In the genomic region with DNA sequence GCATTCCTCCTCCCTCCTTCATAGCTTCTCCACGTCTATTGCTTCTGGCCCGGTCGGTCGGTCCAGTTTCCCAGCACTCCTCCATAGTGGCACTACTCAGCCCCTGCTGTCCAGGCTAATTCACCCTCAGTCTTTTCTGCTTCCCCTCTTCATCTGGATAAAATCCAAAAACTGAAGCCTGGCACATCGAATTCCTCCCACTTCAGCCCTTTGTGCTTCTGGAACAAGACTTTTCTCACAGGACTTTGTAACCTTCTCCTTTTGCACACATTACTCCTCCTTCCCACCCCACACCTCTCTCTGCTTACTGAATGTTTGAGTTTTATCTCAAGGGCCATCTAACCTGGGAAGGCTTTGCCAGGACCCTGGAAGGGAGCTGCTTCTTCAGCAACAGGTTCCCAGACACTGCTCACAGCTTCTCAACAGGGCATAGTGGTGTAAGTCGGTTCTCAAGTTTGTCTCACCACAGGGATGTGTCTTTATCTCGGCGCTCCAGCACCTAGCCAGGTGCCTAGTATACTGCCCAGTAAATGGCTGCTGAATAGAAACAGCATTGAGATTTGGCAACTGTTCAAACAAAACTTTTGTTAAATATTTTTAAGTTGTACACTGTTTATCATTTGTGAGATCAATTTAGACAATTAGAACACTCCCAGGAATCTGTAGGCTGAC, we compare ENCODE assay signal across 20 mouse cellular contexts. TPM values are rescaled to one million over a fixed set of nuclear protein-coding genes. Genes with fewer than 3 reads are reported as not detected.
A peak's percentile ranks its signal among the peaks of the same experiment; 100 is the strongest.
DNase-seq lines count a peak whose midpoint lies in the region; ATAC-seq and TF ChIP-seq lines count a peak whose summit lies in the region.
"Had no signal": no experiment of that assay in that cellular context is flagged by ENCODE, and none has a peak within 500 bp of the region (broad histone marks: within the 10 kb centered on the region; RNA-seq: fewer than 3 reads in every experiment).

No protein-coding gene starts in this region.

- ATAC-seq in kidney, embryonic 16.5 days (ENCODE audit: low FRiP score, low TSS enrichment): no peak
- no peak for ATAC-seq in midbrain, postnatal 0 days (ENCODE audit: low FRiP score)
- no peak for ATAC-seq in midbrain, embryonic 14.5 days (ENCODE audit: low FRiP score, low TSS enrichment)
- ATAC-seq: activated CD4-positive, CD25-positive, alpha-beta regulatory T cell, adult 4 months; forebrain, embryonic 15.5 days; Patski had no signal

- no peaks in the 10 kb centered on the region for H3K27me3 ChIP-seq in kidney, embryonic 16.5 days (ENCODE audit: insufficient read depth, low read length)
- no peaks in the 10 kb centered on the region for H3K27me3 ChIP-seq in midbrain, postnatal 0 days (ENCODE audit: insufficient read depth, low read length)
- no peaks in the 10 kb centered on the region for H3K27me3 ChIP-seq in midbrain, embryonic 14.5 days (ENCODE audit: control insufficient read depth, insufficient read depth, low read length)
- H3K27me3 ChIP-seq: forebrain, embryonic 15.5 days; heart, embryonic 13.5 days; limb, embryonic 15.5 days; neural tube, embryonic 15.5 days had no signal

- intact Hi-C loops in left cerebral cortex, postnatal 25 days (cut with DNase I): no loop called here

- no peak overlapping the region for H3K9ac ChIP-seq in kidney, embryonic 16.5 days (replicated peaks; ENCODE audit: low read length)
- no peak overlapping the region for H3K9ac ChIP-seq in midbrain, postnatal 0 days (replicated peaks; ENCODE audit: low read length, poor library complexity, severe bottlenecking)
- no peak overlapping the region for H3K9ac ChIP-seq in midbrain, embryonic 14.5 days (replicated peaks; ENCODE audit: low read length)
- H3K9ac ChIP-seq: forebrain, embryonic 15.5 days; heart, embryonic 13.5 days; limb, embryonic 15.5 days; neural tube, embryonic 15.5 days had no signal

- no peak overlapping the region for H3K4me3 ChIP-seq in kidney, embryonic 16.5 days (ENCODE audit: low read length)
- H3K4me3 ChIP-seq in midbrain, postnatal 0 days (ENCODE audit: low read depth, low read length): no peak overlapping the region
- no peak overlapping the region for H3K4me3 ChIP-seq in midbrain, embryonic 14.5 days (replicated peaks; ENCODE audit: low read depth, low read length)
- H3K4me3 ChIP-seq: erythroblast, embryonic 14.5 days; forebrain, embryonic 15.5 days; heart, embryonic 13.5 days; limb, embryonic 15.5 days; myocyte; neural tube, embryonic 15.5 days had no signal

- TF ChIP-seq CTCF in midbrain, postnatal 0 days (IDR thresholded peaks at IDR 0.05): no peak

- no peaks in the 10 kb centered on the region for H3K4me1 ChIP-seq in kidney, embryonic 16.5 days (ENCODE audit: insufficient read depth, low read length)
- no peaks in the 10 kb centered on the region for H3K4me1 ChIP-seq in midbrain, postnatal 0 days (ENCODE audit: insufficient read depth, low read length)
- H3K4me1 ChIP-seq in midbrain, embryonic 14.5 days (ENCODE audit: control insufficient read depth, insufficient read depth, low read length): no peaks in the 10 kb centered on the region
- H3K4me1 ChIP-seq: forebrain, embryonic 15.5 days; limb, embryonic 15.5 days; neural tube, embryonic 15.5 days had no signal

- H3K27ac ChIP-seq in kidney, embryonic 16.5 days (ENCODE audit: low read length): no peak overlapping the region
- no peak overlapping the region for H3K27ac ChIP-seq in midbrain, postnatal 0 days (ENCODE audit: low read depth, low read length)
- no peak overlapping the region for H3K27ac ChIP-seq in midbrain, embryonic 14.5 days (replicated peaks; ENCODE audit: low read depth, low read length)
- H3K27ac ChIP-seq: forebrain, embryonic 15.5 days; heart, embryonic 13.5 days; limb, embryonic 15.5 days; macrophage; neural tube, embryonic 15.5 days had no signal

- H3K9me3 ChIP-seq in kidney, embryonic 16.5 days (ENCODE audit: low read length): no peaks in the 10 kb centered on the region
- H3K9me3 ChIP-seq in midbrain, postnatal 0 days (ENCODE audit: low read length): no peaks in the 10 kb centered on the region
- no peaks in the 10 kb centered on the region for H3K9me3 ChIP-seq in midbrain, embryonic 14.5 days (ENCODE audit: control insufficient read depth, low read length)
- H3K9me3 ChIP-seq: forebrain, embryonic 15.5 days; heart, embryonic 13.5 days; limb, embryonic 15.5 days; neural tube, embryonic 15.5 days had no signal

- no peak overlapping the region for H3K4me2 ChIP-seq in kidney, embryonic 16.5 days (replicated peaks; ENCODE audit: low read depth, low read length)
- H3K4me2 ChIP-seq in midbrain, postnatal 0 days (ENCODE audit: low read depth, low read length, poor library complexity, severe bottlenecking): no peak overlapping the region
- no peak overlapping the region for H3K4me2 ChIP-seq in midbrain, embryonic 14.5 days (ENCODE audit: low read length)
- H3K4me2 ChIP-seq: forebrain, embryonic 15.5 days; heart, embryonic 13.5 days; limb, embryonic 15.5 days; midbrain, embryonic 11.5 days; neural tube, embryonic 15.5 days had no signal

- DNase-seq in kidney, adult 8-10 months: peak; percentile 39 to 74
- peak; percentile 3 for DNase-seq in midbrain, postnatal 0 days (ENCODE audit: low spot score)
- DNase-seq in midbrain, embryonic 14.5 days: no peak
- peak; percentile 42 for DNase-seq in lung, postnatal 36 days
- DNase-seq in left cerebral cortex, postnatal 25 days (ENCODE audit: low spot score in 2 of 2): no peak
- DNase-seq in layer of hippocampus, adult 9-11 months: no peak
- DNase-seq: adrenal gland, postnatal 25 days; cerebellum, adult 2 months; right cerebral cortex, postnatal 25 days had no signal

- H3K36me3 ChIP-seq in kidney, embryonic 16.5 days (ENCODE audit: insufficient read depth, low read length): no peaks in the 10 kb centered on the region
- H3K36me3 ChIP-seq in midbrain, postnatal 0 days (ENCODE audit: insufficient read depth, low read length): no peaks in the 10 kb centered on the region
- no peaks in the 10 kb centered on the region for H3K36me3 ChIP-seq in midbrain, embryonic 14.5 days (ENCODE audit: control insufficient read depth, insufficient read depth, low read length)
- H3K36me3 ChIP-seq: forebrain, embryonic 15.5 days; heart, embryonic 13.5 days; limb, embryonic 15.5 days; neural tube, embryonic 15.5 days had no signal

- 85% methylated on average over 8 of the region's 8 CpGs for WGBS in kidney, embryonic 16.5 days
- 72% methylated on average over 8 of the region's 8 CpGs for WGBS in midbrain, postnatal 0 days
- 85% methylated on average over 8 of the region's 8 CpGs for WGBS in midbrain, embryonic 14.5 days

RNA-seq across cellular contexts. Expression of gene Fam13a, which starts 10.1 kb away (rescaled TPM):
- 10.5 and 11.5 TPM in 2 replicates for polyA plus RNA-seq in kidney, embryonic 16.5 days (2015; fragmentation: Nextera tagmentation; extraction: Ambion mirVana)
- 3.6 and 4.3 TPM in 2 replicates for total RNA-seq in midbrain, postnatal 0 days (2014; rRNA removed)
- polyA plus RNA-seq in midbrain, postnatal 0 days (2015; fragmentation: Nextera tagmentation; extraction: Ambion mirVana): 8.8 and 13.7 TPM in 2 replicates
- 7.9 and 10.5 TPM in 2 replicates for polyA plus RNA-seq in midbrain, embryonic 14.5 days (2014; fragmentation: Nextera tagmentation; extraction: Ambion mirVana)
- 10 to 100 TPM; 12.0 to 12.1 TPM for total RNA-seq in left cerebral cortex, postnatal 25 days (2021)
- polyA plus RNA-seq: activated CD4-positive, CD25-positive, alpha-beta regulatory T cell, adult 4 months; erythroblast, embryonic 14.5 days had no signal

Comparison
In these comparisons a context has a peak if more than half of its experiments do, and no peak if none do; other contexts are left out.
1. DNase-seq: peak in kidney, adult 8-10 months (2 of 2), midbrain, postnatal 0 days (single experiment) and lung, postnatal 36 days (single experiment); none in midbrain, embryonic 14.5 days (single experiment), left cerebral cortex, postnatal 25 days (0 of 2) and layer of hippocampus, adult 9-11 months (single experiment).